Mouse (Mus musculus) kidney, postnatal 36 days (tissue): ENCODE measurements at regions not wholly inside any gene's neighbourhood (a gene's known extent, or its start where the extent isn't known, plus 50 kb on each side); places are given as distances from the start of the nearest gene placed in this dataset.

Source experiments
- DNase-seq, 2 experiments: peaks; one replicate each; pipeline ENCODE4 v3.0.0; 2021 to 2022; ENCODE audit warnings: mixed read lengths in 2 of 2

- no peak for DNase-seq
Observed at GRCm38 (mm10) chr2:21043302-21043701, 74.6 kb upstream of the Arhgap21 start.

GRCm38 (mm10) chr2:21037607-21038006 lies 68.9 kb upstream of the Arhgap21 start:
- no peak for DNase-seq

GRCm38 (mm10) chr2:21037181-21037580 lies 68.5 kb upstream of the Arhgap21 start:
- no peak for DNase-seq

GRCm38 (mm10) chr2:21035884-21036648 lies 67.4 kb upstream of the Arhgap21 start:
- no peak for DNase-seq

- no peak for DNase-seq
Observed at GRCm38 (mm10) chr2:21034651-21035050, 66.0 kb upstream of the Arhgap21 start.

- DNase-seq = no peak
Observed at GRCm38 (mm10) chr2:21030650-21031049, 62.0 kb upstream of the Arhgap21 start.

GRCm38 (mm10) chr2:21029391-21030010 lies 60.8 kb upstream of the Arhgap21 start:
- no peak for DNase-seq

GRCm38 (mm10) chr2:21028605-21029004 lies 59.9 kb upstream of the Arhgap21 start:
- DNase-seq = no peak

- no peak for DNase-seq
Observed at GRCm38 (mm10) chr2:21018535-21018934, 49.9 kb upstream of the Arhgap21 start.
